Mouse (Mus musculus): Measurements from ENCODE around the gene Odr4. TPM values are rescaled to one million over a fixed set of nuclear protein-coding genes. Genes with fewer than 3 reads are reported as not detected.

The Odr4 gene
- 33.9 and 38.8 TPM in 2 replicates for polyA plus RNA-seq (2015; fragmentation: Nextera tagmentation; extraction: Ambion mirVana)

- WGBS = under 1% methylated on average over 76 of the region's 76 CpGs
Measured at GRCm38 (mm10) chr1:150392638-150393487, at the start of gene Odr4, which contains the start of gene Tpr. Odr4 (minus strand) TSS chr1:150393080. Tpr (plus strand) TSS chr1:150392838.

GRCm38 (mm10) chr1:150441731-150442130, 48.9 kb upstream of the Odr4 start:
- H3K4me1 ChIP-seq (ENCODE audit: control insufficient read depth, insufficient read depth, low read length) = no peaks in the 10 kb centered on the region
- H3K9ac ChIP-seq (ENCODE audit: low read depth, low read length) = no peak overlapping the region
- H3K27me3 ChIP-seq (replicated peaks; ENCODE audit: control insufficient read depth, insufficient read depth, low read length) = no peaks in the 10 kb centered on the region
- no peaks in the 10 kb centered on the region for H3K9me3 ChIP-seq (ENCODE audit: control insufficient read depth, low read length)
- H3K27ac ChIP-seq (ENCODE audit: low read length) = no peak overlapping the region
- H3K4me2 ChIP-seq (ENCODE audit: low read depth, low read length) = no peak overlapping the region
- H3K36me3 ChIP-seq (ENCODE audit: control insufficient read depth, insufficient read depth, low read length) = peaks cover 7% of the 10 kb centered on the region
- 71% methylated on average over 4 of the region's 4 CpGs for WGBS
- no peak overlapping the region for H3K4me3 ChIP-seq (ENCODE audit: low read length)
- ATAC-seq = no peak

More at GRCm38 (mm10) chr1:150392638-150393487, at the start of gene Odr4, which contains the start of gene Tpr:
- peak within 1 kb of the TSS; percentile 95 for H3K27ac ChIP-seq (ENCODE audit: low read length)
- peak within 1 kb of the TSS; percentile 86 for H3K4me3 ChIP-seq (ENCODE audit: low read length)
- H3K4me2 ChIP-seq (ENCODE audit: low read depth, low read length) = peak within 1 kb of the TSS; percentile 65
- no peaks in the 10 kb centered on the region for H3K27me3 ChIP-seq (replicated peaks; ENCODE audit: control insufficient read depth, insufficient read depth, low read length)
- peak within 1 kb of the TSS; percentile 90 for H3K9ac ChIP-seq (ENCODE audit: low read depth, low read length)
- ATAC-seq = peak; percentile 99
- H3K4me1 ChIP-seq (ENCODE audit: control insufficient read depth, insufficient read depth, low read length) = 0 out of 2 replicates have a peak, but pooled peaks cover 4% of the 10 kb centered on the region
- no peaks in the 10 kb centered on the region for H3K9me3 ChIP-seq (ENCODE audit: control insufficient read depth, low read length)
- no peaks in the 10 kb centered on the region for H3K36me3 ChIP-seq (ENCODE audit: control insufficient read depth, insufficient read depth, low read length)

GRCm38 (mm10) chr1:150438641-150439040, 45.8 kb upstream of the Odr4 start:
- no peak overlapping the region for H3K27ac ChIP-seq (ENCODE audit: low read length)
- peaks cover 8% of the 10 kb centered on the region for H3K36me3 ChIP-seq (ENCODE audit: control insufficient read depth, insufficient read depth, low read length)
- no peaks in the 10 kb centered on the region for H3K4me1 ChIP-seq (ENCODE audit: control insufficient read depth, insufficient read depth, low read length)
- no peak overlapping the region for H3K4me2 ChIP-seq (ENCODE audit: low read depth, low read length)
- H3K4me3 ChIP-seq (ENCODE audit: low read length) = no peak overlapping the region
- no peak overlapping the region for H3K9ac ChIP-seq (ENCODE audit: low read depth, low read length)
- WGBS = 83% methylated on average over 3 of the region's 3 CpGs
- no peaks in the 10 kb centered on the region for H3K9me3 ChIP-seq (ENCODE audit: control insufficient read depth, low read length)
- no peaks in the 10 kb centered on the region for H3K27me3 ChIP-seq (replicated peaks; ENCODE audit: control insufficient read depth, insufficient read depth, low read length)
- ATAC-seq = no peak

GRCm38 (mm10) chr1:150426216-150426615, 33.3 kb upstream of the Odr4 start:
- no peaks in the 10 kb centered on the region for H3K27me3 ChIP-seq (replicated peaks; ENCODE audit: control insufficient read depth, insufficient read depth, low read length)
- H3K9me3 ChIP-seq (ENCODE audit: control insufficient read depth, low read length) = no peaks in the 10 kb centered on the region
- ATAC-seq = no peak
- no peak overlapping the region for H3K27ac ChIP-seq (ENCODE audit: low read length)
- peaks cover 18% of the 10 kb centered on the region; the same call in 1 of the 2 replicates for H3K36me3 ChIP-seq (ENCODE audit: control insufficient read depth, insufficient read depth, low read length)
- 74% methylated on average over 3 of the region's 3 CpGs for WGBS
- H3K4me2 ChIP-seq (ENCODE audit: low read depth, low read length) = no peak overlapping the region
- H3K9ac ChIP-seq (ENCODE audit: low read depth, low read length) = no peak overlapping the region
- no peaks in the 10 kb centered on the region for H3K4me1 ChIP-seq (ENCODE audit: control insufficient read depth, insufficient read depth, low read length)
- H3K4me3 ChIP-seq (ENCODE audit: low read length) = no peak overlapping the region

GRCm38 (mm10) chr1:150425665-150426064, 32.8 kb upstream of the Odr4 start:
- H3K27ac ChIP-seq (ENCODE audit: low read length) = no peak overlapping the region
- H3K4me3 ChIP-seq (ENCODE audit: low read length) = no peak overlapping the region
- H3K4me1 ChIP-seq (ENCODE audit: control insufficient read depth, insufficient read depth, low read length) = no peaks in the 10 kb centered on the region
- H3K36me3 ChIP-seq (ENCODE audit: control insufficient read depth, insufficient read depth, low read length) = peaks cover 18% of the 10 kb centered on the region; the same call in 1 of the 2 replicates
- no peak overlapping the region for H3K4me2 ChIP-seq (ENCODE audit: low read depth, low read length)
- ATAC-seq = no peak
- no peaks in the 10 kb centered on the region for H3K27me3 ChIP-seq (replicated peaks; ENCODE audit: control insufficient read depth, insufficient read depth, low read length)
- no peak overlapping the region for H3K9ac ChIP-seq (ENCODE audit: low read depth, low read length)
- H3K9me3 ChIP-seq (ENCODE audit: control insufficient read depth, low read length) = no peaks in the 10 kb centered on the region
- 94% methylated on average over 9 of the region's 9 CpGs for WGBS

- ATAC-seq = no peak
- Histone ChIP-seq H3K27me3 (replicated peaks; ENCODE audit: control insufficient read depth, insufficient read depth, low read length) (no peaks in the 10 kb centered on the region), H3K4me1 (ENCODE audit: control insufficient read depth, insufficient read depth, low read length) (no peaks in the 10 kb centered on the region), H3K27ac (ENCODE audit: low read length) (no peak overlapping the region), H3K4me3 (ENCODE audit: low read length) (no peak overlapping the region), H3K9ac (ENCODE audit: low read depth, low read length) (no peak overlapping the region), H3K9me3 (ENCODE audit: control insufficient read depth, low read length) (no peaks in the 10 kb centered on the region), H3K4me2 (ENCODE audit: low read depth, low read length) (no peak overlapping the region), H3K36me3 (ENCODE audit: control insufficient read depth, insufficient read depth, low read length) (peaks cover 27% of the 10 kb centered on the region)
- 89% methylated on average over 4 of the region's 4 CpGs for WGBS
Measured at GRCm38 (mm10) chr1:150418426-150418825, 25.5 kb upstream of the Odr4 start.

- H3K4me1 ChIP-seq (ENCODE audit: control insufficient read depth, insufficient read depth, low read length) = no peaks in the 10 kb centered on the region
- WGBS = 92% methylated on average over 3 of the region's 3 CpGs
- no peak overlapping the region for H3K9ac ChIP-seq (ENCODE audit: low read depth, low read length)
- no peak overlapping the region for H3K4me2 ChIP-seq (ENCODE audit: low read depth, low read length)
- H3K4me3 ChIP-seq (ENCODE audit: low read length) = no peak overlapping the region
- ATAC-seq = no peak
- no peaks in the 10 kb centered on the region for H3K9me3 ChIP-seq (ENCODE audit: control insufficient read depth, low read length)
- no peaks in the 10 kb centered on the region for H3K27me3 ChIP-seq (replicated peaks; ENCODE audit: control insufficient read depth, insufficient read depth, low read length)
- H3K27ac ChIP-seq (ENCODE audit: low read length) = no peak overlapping the region
- H3K36me3 ChIP-seq (ENCODE audit: control insufficient read depth, insufficient read depth, low read length) = peaks cover 23% of the 10 kb centered on the region
Measured at GRCm38 (mm10) chr1:150416006-150416405, 23.1 kb upstream of the Odr4 start.

GRCm38 (mm10) chr1:150409996-150410395, 17.1 kb upstream of the Odr4 start:
- H3K36me3 ChIP-seq (ENCODE audit: control insufficient read depth, insufficient read depth, low read length) = peaks cover 10% of the 10 kb centered on the region

GRCm38 (mm10) chr1:150407285-150407684, 14.4 kb upstream of the Odr4 start:
- no peak for ATAC-seq
- Histone ChIP-seq H3K9ac (ENCODE audit: low read depth, low read length) (no peak overlapping the region), H3K9me3 (ENCODE audit: control insufficient read depth, low read length) (no peaks in the 10 kb centered on the region), H3K4me3 (ENCODE audit: low read length) (no peak overlapping the region), H3K4me1 (ENCODE audit: control insufficient read depth, insufficient read depth, low read length) (no peaks in the 10 kb centered on the region), H3K36me3 (ENCODE audit: control insufficient read depth, insufficient read depth, low read length) (peaks cover 9% of the 10 kb centered on the region; the same call in 1 of the 2 replicates), H3K27me3 (replicated peaks; ENCODE audit: control insufficient read depth, insufficient read depth, low read length) (no peaks in the 10 kb centered on the region), H3K4me2 (ENCODE audit: low read depth, low read length) (no peak overlapping the region), H3K27ac (ENCODE audit: low read length) (no peak overlapping the region)
- WGBS = 82% methylated on average over 9 of the region's 9 CpGs

More at GRCm38 (mm10) chr1:150409996-150410395, 17.1 kb upstream of the Odr4 start:
- Histone ChIP-seq H3K9ac (ENCODE audit: low read depth, low read length) (no peak overlapping the region), H3K27me3 (replicated peaks; ENCODE audit: control insufficient read depth, insufficient read depth, low read length) (no peaks in the 10 kb centered on the region), H3K9me3 (ENCODE audit: control insufficient read depth, low read length) (no peaks in the 10 kb centered on the region), H3K27ac (ENCODE audit: low read length) (no peak overlapping the region), H3K4me3 (ENCODE audit: low read length) (no peak overlapping the region), H3K4me1 (ENCODE audit: control insufficient read depth, insufficient read depth, low read length) (no peaks in the 10 kb centered on the region), H3K4me2 (ENCODE audit: low read depth, low read length) (no peak overlapping the region)
- ATAC-seq = no peak
- WGBS = 94% methylated on average over 6 of the region's 6 CpGs

Measured in intestine, embryonic 16.5 days (tissue).